Mouse (Mus musculus) lung, postnatal 10 days (tissue): ENCODE data around the gene Hoxa13.
A peak's percentile ranks its signal among the peaks of the same experiment; 100 is the strongest.

Experiments used
- DNase-seq: peaks from one replicate; pipeline ENCODE4 v3.0.0; 2021

The Hoxa13 gene

DNA sequence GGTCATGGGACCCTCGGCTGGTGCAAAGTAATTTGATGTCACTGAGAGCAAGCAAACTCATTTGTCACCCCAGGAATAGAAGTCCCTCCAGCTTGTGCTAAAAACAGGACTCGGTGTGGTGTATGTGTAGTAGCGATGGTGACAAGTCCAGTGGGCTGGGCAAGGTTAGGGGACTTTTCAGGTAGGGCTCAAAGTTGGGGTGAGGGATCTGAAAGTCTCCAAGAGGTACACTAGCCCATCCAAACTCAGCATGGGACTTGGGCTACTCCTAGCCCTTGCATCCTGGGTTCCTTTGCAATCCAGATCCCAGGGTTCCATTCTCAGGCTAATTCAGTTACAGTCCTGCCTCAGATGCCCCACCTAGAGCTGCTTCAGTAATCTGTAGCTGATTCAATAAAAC, 8.1 kb upstream of the Hoxa13 start:
- DNase-seq: no peak

DNA sequence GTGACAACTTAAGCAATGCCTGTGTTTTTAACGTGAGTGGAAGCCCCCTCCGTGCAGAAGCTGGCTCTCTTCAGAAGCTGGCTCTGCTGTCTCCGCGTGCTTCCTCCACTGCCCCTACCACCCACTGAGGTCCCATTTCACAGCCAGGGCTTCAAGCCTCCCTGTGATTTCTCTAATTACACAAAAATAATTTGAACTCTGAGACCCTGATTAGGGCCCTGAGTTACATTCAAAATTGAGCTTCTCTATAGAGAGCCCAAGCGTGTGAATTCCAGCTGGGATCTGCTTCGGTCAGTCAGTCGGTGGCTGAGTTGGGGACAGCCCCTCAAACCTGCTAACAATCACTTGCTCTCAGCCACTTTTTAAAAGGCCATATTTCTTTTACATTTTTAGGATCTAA, 7.7 kb upstream of the Hoxa13 start:
- no peak for DNase-seq

DNA sequence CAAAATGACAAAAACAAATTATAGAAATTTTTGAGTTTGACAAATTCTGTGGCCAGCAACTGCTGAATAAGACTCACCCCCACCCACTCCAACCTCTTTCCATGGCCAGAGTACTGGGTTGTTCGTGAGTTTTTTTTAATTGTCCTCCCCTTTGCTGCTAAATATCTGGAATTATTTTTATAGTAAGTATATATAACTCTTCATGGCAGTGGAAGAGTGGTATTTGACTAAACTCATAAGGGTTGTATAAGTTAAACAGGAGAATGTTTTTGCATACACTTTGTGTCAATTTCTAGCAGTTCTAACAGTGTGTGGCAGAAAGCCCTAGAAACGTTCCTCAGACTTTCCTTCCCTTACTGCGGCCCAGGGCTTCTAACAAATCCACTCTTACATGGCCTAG, 7.0 kb upstream of the Hoxa13 start:
- DNase-seq: no peak

DNA sequence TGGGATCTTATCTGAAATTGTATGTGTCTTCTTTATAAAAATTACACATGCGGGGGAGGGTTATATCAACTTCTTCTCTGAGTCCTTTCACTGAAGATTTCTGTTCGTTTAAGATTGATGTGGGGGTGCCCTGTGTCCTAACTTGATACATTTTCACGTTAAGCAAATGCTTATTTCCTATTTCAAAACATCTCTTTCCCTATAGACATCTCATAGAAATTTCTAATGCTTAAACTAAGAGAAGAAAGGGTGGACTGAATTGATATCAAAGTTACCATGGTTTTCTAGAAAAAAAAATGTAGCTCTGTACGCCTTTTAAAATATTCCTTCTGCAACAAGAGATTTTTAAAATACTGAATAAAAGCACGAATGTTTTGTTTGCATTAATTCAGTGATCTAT, 6.5 kb upstream of the Hoxa13 start:
- DNase-seq: no peak

DNA sequence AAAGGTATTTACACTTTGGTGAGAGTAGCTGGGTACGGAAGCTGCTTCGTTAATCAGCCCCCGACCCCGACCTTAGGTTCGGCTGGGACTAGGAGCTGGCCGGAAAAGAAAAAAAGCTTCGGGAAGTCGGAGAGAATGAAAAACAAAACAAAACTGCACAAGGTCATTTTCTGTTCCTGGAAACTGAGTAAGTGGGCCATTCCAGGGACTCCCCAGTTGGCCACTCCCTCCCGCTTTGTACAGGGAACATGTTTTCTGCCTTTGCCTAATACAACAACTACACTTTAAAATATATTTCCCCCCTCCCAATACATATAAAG, 5.9 kb upstream of the Hoxa13 start:
- DNase-seq: no peak

DNA sequence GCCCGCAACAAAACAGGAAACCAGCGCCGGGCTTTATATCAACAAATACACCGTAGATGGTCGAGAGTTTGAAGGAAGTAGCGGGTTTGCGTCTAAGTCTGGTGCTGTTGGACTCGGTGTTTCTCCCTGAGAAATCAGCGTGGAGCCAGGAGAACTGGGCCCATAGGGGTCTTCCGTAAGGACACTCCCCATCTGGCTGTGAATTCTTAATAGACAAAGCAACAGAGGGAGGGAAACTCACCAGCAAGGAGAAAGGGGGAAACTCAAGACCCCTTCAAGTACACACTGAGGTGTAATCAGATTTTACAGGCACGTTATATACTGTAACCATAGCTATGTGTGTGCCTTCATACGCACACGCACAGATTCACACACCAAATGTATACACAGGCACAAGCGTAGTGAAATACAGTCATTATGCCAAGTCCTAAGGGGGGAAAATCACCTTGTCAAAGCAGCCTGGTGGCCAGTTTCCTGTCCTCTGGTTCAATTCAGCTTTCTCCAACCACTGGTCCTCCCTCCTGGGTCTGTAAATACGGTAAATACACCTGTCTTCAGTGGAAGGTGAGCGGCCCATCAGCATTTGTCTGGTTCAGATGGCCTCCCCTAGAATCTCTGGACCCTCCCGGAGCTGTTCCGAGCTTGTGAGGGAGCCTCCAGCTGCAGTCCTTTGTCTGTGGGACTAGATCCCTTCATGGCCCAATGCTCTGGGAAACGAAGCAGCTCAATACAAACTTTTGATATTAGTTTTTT, 5.4 kb upstream of the Hoxa13 start:
- no peak for DNase-seq

DNA sequence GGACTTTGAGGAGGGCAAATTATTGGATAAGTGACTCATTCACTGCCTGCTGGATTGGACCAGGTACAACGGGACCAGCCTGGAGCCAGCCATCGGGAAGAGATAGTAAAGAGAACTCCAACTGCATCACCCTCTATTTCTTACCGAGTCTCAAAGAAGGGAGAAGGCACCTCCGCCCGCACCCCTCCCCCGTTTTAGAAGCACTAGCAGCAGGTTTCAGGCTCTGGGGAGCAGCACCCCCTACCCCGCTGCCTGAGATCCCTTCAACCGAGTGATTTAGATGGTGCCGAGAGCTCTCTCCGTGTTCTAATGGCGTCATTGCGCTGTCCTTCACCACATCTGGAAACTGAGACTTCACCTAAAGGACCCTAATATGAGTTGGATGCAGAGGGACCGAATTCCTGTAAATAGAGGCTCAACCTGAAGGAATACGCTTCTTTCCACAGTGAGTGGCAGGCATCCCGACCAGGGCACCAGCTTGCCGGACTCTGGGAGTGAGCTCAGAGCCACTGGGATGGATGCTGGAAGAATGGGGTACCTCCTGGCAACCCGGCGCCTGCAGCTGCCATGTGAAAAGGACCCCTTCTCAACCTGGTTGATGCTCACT, 4.7 kb upstream of the Hoxa13 start:
- DNase-seq: no peak

DNA sequence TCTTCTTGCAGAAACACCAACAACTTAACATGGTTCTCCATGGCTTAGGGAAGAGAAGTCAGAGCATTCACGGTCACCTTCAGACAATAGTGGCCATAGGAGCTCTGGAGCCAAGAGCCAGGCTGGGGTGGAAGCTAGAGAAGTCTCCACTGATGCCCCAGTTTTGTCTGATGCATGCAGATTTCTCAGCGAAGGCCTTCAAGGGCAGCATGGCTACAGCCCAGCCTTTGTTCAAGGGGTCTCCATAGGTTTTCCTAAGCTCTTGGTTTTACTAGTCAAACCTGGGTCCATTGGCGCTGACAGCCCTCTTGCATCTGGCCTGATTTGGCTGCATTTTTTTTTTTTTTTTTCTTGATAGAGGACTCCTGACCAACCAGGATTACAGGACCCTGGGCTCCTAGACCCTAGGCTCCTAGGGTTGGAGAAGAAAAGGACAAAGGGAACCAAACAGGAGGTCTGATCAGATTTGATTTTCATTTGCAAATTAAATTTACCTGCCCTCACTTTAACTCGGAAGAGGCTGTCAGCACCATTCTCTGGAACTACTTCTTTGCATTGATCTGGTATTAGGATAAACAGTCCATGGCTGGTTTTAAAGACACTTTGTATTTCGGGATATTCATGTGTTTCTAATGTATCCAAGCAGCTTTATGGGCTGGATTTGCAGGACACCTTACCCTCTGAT, 3.6 kb upstream of the Hoxa13 start:
- DNase-seq: no peak

DNA sequence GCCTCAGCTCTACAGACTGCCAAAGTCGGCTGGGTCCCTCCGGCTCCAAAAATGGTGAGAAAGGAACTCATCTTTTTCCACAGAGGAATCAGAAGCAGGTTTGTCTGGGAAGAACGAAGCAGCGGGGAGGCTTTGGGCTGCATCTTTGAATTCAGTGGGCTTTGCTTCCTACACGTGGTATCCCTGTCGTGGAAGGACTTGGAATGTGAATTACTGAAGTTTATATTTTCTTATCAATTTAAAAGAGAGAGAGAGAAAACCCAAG, 2.6 kb upstream of the Hoxa13 start:
- DNase-seq: no peak

DNA sequence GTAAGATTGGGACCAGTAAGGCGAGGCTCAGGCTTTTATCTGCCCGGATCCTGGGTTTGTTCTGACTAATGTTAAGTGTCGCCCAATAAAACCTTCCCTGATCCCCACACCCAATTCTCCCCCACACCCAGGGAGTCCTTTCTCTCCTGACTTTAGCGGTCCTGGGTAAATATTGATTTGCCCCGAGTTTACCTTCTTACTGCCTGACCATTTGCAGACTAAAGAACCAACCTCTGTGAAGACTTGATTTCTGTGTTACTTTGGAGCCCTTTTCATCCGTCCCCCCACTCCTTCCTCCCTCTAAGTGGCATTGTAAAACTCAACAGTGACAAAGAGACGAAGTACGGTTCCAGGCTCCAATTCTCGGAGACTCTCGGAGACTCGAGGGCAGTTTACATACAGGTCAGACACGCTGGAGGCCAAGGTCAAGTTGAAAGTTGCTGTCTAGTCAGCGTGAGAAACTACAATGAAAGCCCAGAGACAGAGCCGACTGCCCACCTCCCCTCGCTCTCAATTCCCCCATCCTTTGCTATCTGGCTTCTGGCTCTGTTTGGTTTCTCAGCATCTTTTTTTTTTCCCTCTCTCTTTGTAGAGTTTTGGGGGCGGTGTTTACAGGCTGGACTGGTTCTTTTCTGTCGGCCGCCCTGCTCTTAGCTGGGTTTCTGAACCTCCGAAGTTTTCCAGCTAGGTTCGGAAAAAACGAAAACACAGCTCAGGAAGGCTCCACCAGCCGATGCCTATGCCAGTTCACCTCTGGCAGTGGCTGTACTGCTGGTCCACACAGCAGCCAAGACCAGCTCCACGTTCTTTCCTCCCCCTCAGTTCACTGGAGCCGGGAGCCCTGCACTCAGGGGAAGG, 2.0 kb upstream of the Hoxa13 start:
- no peak for DNase-seq

DNA sequence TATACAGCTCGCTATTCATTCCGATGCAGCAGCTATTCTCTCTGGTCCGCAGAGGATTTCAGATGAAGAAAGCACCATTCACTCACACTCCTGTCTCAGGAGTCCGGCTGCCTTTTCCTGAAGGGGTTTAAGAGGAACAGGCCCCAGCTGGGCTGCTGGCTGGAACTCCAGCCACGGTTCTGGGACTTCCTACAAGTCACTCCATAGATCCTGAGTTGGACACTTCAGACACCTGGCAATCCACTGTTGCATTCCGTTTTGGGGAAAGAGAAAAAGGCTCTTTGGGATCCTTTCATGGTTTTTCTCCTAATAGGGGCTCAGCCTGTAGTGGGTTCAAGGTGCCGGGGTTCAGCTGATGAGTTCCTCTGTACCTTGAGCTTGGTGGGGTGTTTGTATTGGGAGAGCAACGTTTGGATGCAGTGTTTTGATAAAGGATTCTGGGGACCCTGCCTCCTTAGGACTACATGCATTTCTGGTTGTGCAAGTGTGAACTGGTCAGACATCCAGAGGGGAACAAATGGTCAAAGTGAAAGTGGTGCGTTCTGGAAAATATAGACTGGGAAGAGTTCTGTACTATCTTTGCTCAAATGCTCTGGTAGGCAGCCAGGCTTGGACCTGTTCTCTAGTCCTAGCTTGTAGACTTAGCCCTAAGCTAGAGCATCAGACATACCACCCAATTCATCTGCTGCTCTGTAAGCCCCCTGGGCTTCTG, 1.2 kb upstream of the Hoxa13 start:
- DNase-seq: no peak

DNA sequence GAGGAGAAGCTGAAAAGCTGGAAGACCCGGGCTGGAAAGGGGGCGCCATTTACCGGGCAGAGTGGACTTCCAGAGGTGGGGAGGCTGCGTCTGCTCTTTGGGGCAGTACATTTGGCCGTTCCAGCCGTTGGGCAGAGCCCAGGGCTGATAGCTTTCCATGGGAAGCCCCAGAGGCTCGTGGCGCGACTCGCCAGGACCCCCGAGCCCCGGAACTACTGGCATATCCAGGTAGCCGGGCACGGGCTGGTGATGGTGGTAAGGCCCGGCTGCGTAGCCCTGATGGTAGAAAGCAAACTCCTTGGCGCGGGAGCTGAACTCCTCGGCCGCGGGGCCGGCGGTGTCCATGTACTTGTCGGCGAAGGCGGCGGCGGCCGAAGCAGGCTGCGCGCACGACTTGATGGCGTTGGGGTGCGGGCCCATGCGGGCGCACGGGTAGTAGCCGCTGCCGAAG, 844 bp downstream of the Hoxa13 start:
- no peak for DNase-seq

DNA sequence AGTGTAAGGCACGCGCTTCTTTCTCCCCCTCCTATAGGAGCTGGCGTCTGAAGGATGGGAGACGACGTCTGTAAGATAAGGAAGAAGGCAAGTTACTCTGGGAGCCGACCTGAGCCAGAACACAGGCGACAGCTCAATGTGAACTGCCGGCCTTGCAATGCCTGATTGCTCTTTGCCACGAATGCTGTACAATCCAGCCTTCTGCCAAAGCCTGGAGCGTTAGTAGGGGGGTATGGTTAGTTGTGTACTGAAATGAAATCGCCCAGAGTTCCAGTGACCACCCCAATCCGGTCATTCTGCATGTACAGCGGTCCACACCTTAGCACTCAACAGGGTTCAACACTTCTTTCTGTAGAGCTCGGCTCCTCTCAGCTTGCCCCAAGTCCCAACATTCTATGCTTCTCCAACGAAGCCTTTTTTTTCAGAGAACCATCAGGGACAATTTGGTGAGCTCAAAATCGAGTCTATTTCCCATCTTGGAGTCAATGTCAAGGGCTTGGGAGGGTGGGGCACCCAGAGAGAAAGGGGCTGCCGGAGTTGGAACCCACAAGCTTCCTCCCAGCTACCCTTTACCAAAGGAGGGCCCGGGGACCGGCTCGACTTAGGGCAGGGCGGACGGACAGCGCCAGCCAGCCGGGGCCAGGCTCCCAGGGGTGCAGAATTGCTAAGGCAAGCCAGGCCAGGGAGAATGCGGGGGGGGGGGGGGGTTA, 1.4 kb downstream of the Hoxa13 start:
- DNase-seq: no peak

DNA sequence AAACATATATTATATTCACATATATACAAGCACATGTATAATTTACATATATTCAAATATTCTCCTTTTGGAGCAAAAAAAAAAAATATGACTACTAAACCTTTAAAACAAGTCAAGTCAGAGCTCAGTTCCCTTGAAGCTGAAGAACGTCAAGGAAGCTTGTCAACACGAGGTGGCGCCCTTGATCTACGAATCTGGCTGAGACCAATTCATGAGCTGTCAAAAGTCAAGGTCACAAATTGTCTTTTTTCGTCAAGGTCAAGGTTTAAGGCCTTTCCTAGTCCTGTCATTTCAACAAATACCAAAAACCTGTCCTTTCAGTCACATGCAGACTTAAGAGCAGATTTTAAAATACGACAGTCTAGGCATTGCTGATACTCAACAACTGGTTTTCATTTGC, 3.7 kb downstream of the Hoxa13 start:
- peak; percentile 88 for DNase-seq

DNA sequence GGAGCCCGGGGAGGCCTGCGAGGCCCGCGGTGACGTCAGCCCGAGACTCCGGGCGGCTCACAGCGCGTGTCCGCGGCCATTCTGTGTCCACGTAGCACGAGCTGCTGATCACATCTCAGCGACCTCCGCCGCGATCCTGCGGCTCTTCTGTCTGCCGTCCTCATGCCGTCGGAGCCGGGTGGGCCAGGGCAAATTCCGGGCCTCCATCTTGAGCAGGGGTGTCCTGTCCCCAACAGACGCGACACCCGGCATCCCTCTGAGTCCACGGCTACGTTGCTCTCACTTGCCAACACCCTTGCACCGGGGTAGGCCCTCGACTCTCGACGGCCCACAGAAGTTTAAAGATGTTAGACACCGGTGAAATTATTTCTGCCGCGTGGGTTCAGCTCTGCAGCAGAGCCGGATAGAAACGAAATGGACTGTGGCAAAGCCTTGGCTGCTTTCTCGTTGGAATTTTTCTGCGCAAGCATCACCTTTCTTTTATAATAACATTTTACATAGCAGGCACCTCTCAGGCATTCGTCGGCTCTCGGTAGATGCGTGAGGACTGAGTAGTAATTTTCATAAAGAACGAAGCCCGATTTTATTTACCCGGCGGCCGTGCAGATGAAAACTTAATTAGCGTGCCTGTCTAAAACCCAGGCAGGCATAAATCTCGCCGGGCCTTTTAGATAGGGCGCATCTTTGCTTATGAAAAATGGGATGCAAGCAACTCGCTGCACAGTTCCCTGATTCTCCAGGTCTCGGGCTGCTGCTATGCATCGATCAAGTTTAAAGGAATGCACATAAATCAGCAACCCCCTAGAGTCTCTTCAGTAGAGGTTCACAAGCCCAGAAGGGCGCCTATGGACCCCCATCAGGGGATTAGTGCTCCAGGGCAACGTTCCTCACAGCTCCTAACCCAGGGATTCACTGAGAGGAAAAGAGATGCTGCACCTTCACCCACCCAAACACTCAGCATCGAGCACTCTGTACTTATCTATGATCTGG, 6.9 kb downstream of the Hoxa13 start:
- no peak for DNase-seq

DNA sequence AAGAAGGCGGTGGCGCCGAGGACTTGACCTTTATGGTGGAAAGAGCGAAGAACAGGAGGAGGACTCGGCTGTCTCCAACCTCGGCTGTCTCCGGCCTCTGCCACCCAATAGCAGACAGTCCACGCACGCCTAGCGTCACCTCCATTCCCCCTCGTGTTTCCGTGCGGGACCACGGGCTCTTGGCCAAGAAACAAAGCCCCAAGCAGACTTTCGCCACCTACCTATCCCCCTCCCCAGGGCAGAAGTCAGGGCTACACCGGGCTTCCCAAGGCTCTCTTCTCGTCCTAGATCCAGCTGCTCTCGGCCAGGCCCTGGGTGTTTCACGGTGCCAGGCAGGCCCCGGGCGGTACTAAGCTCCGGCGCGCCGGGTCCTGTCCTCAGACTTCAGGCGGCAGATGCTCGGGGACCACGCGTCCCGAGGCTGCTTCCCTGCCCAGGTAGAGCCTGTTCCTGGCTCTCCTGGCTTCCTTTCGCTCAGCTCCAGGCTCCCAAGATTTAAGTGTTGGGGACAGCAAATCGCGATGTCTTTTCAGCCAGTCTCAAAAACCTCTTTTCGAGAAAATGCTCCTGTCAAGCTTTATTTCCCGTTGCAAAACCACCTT, 7.8 kb downstream of the Hoxa13 start:
- DNase-seq: no peak

DNA sequence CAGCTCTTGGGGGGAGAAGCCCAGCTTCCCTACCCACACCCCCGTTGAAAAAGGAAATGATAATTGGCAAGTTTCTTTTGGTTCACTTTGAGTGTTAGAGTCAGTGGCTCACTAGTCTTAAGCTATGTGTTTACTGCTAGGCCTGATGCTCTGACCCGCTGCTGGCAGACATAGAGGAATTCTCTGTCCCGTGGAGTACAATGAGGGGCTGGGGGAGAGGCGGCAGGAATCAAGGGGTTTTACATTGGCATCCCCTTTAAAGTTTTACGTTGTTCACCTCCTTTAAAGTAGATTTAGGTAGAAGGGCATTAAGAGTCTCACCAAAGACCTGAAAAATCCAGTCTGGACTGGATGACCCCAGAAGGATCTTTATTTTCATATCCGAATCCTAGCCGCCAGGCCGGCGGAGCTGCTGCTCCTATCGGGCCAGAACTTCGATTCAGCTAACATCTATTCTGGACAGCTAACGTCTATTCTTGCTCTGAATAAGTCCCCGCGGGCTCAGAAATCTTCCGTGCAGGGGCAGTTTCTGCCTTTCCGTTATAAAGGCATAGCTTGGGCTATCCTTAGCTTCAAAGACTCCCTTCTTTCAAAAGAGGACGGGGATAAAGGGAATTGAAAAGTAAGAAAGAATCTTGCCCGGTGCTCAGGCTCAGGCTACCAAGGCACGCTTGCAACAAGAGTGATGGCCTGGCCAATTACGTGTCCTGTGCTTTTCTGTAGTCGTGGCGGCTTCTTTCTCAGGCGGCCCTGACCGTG, 8.5 kb downstream of the Hoxa13 start:
- DNase-seq: no peak

DNA sequence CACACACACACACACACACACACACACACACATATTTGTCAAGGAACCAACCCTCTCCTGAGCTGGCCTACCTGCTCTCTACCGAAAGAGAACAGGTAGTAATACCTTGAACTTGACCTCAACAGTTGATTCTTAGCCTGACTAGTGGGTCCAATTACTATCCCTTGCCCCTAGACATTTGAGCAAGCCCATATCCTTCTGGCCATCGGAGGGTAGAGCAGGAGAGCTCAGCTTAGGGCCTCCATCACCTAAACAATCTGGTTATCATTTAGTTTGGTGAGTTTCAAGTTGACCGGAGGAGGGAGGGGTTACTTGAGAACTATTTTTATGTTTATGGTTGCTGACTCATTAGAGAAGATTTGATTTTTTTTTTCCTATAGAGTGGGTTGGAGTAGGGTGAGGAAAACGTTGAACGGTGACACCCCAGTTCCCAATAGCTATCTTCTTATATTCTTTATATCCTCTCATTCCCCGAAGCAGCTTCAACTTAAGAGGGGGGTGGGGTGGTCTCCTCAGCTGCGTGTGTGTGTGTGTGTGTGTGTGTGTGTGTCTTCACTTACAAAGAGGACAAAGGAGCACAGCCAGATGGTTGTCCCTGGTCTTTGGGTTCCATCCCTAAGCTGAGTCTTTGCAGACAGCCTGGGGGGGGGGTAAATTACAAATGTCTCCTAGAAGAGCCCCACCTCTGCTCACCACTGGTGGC, 9.4 kb downstream of the Hoxa13 start:
- no peak for DNase-seq

DNA sequence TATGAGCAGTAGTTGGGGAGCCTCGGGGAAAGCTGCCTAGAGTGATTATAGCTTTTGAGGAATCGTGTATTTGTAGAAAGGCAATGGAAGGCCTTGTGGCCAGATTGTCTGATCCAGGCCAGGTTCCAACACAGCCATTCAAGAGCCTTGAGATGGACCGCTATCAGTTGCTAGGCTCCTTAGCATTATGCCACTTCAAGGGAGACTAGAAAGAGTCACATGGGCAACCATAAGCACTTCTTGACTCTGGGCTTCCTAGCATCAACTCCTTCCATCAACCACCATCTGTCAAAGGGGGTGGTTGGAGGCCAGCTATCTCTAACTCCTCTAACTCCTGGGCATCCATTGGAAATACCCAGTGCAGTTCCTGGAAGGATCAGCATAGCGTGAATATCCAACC, 10.9 kb downstream of the Hoxa13 start:
- no peak for DNase-seq

DNA sequence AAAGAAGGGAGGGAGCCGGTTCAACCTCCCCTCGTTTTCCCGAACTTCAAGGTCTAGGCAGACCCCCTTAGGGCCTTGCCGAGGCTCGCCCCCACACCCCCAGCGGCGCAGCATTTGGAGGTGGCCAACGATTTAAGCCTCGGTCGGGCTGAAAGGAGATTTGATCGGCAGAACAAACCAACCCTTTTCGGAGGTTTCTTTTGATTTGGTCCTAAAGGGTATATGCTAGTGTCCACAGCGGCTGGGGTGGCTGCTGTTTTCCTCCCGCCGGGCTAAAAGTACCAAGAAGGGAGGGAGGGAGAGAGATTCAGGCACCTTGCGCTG, 11.3 kb downstream of the Hoxa13 start:
- no peak for DNase-seq
